Mouse (Mus musculus) intestine, postnatal 0 days (tissue): ENCODE data around the gene Ppfia2. TPM values are rescaled to one million over a fixed set of nuclear protein-coding genes. Genes with fewer than 3 reads are reported as not detected.

ENCODE experiments used
- ATAC-seq: fragments of 200-750 bp; cut with Nextera tagmentation; 2 replicates; pipeline ENCODE4 v1.8.0; 2017; ENCODE audit warnings: mild to moderate bottlenecking, moderate TSS enrichment, moderate library complexity
- H3K27ac ChIP-seq: fragments of 300-500 bp; sonication (generic); 2 replicates; pipeline ENCODE4 v1.5.1; 2014; ENCODE audit warnings: mild to moderate bottlenecking, low read depth, low read length, moderate library complexity
- H3K27me3 ChIP-seq: fragments of 300-500 bp; sonication (generic); replicated peaks from 2 replicates; pipeline ENCODE4 v1.6.1; 2014; ENCODE audit warnings: low read length, mixed read lengths; ENCODE audit not compliant: control insufficient read depth, insufficient read depth
- H3K36me3 ChIP-seq: fragments of 300-500 bp; sonication (generic); 2 replicates; pipeline ENCODE4 v1.6.1; 2014; ENCODE audit warnings: mild to moderate bottlenecking, moderate library complexity; ENCODE audit not compliant: control insufficient read depth, insufficient read depth
- H3K4me1 ChIP-seq: fragments of 300-500 bp; sonication (generic); replicated peaks from 2 replicates; pipeline ENCODE4 v1.6.1; 2014; ENCODE audit warnings: antibody characterized with exemption, low read length, mixed read lengths; ENCODE audit not compliant: control insufficient read depth, insufficient read depth
- H3K4me2 ChIP-seq: fragments of 300-500 bp; sonication (generic); replicated peaks from 2 replicates; pipeline ENCODE4 v1.6.1; 2014; ENCODE audit warnings: low read depth, mild to moderate bottlenecking, moderate library complexity
- H3K4me3 ChIP-seq: fragments of 300-500 bp; sonication (generic); 2 replicates; pipeline ENCODE4 v1.5.1; 2014; ENCODE audit warnings: low read depth, low read length
- H3K9ac ChIP-seq: fragments of 300-500 bp; sonication (generic); 2 replicates; pipeline ENCODE4 v1.6.1; 2014; ENCODE audit warnings: mild to moderate bottlenecking, low read depth, low read length
- H3K9me3 ChIP-seq: fragments of 300-500 bp; sonication (generic); 2 replicates; pipeline ENCODE4 v1.6.1; 2016; ENCODE audit warnings: mixed run types; ENCODE audit not compliant: control insufficient read depth
- CTCF ChIP-seq: sonication (generic); IDR thresholded peaks from 2 replicates; pipeline ENCODE4 v1.5.1; 2016; ENCODE audit warnings: low read depth, mild to moderate bottlenecking, control low read depth, antibody characterized with exemption, moderate library complexity
- WGBS: fragments of 180-500 bp; shearing (Covaris S2); extraction: QIAGEN DNeasy Blood & Tissue Kit; methylation state at CpG from one replicate; pipeline ENCODE4 v1.1.7; 2014; 5-methylcytosine and 5-hydroxymethylcytosine counted together
- polyA plus RNA-seq: library from polyadenylated mRNA; unstranded; fragments of >200 nt; fragmentation: Nextera tagmentation; extraction: Ambion mirVana; gene quantifications from 2 replicates; pipeline ENCODE4 v1.2.1, GENCODE M21; 2015

The Ppfia2 gene
- polyA plus RNA-seq, 1 experiment from 2014 or later: 0.60 TPM

DNA sequence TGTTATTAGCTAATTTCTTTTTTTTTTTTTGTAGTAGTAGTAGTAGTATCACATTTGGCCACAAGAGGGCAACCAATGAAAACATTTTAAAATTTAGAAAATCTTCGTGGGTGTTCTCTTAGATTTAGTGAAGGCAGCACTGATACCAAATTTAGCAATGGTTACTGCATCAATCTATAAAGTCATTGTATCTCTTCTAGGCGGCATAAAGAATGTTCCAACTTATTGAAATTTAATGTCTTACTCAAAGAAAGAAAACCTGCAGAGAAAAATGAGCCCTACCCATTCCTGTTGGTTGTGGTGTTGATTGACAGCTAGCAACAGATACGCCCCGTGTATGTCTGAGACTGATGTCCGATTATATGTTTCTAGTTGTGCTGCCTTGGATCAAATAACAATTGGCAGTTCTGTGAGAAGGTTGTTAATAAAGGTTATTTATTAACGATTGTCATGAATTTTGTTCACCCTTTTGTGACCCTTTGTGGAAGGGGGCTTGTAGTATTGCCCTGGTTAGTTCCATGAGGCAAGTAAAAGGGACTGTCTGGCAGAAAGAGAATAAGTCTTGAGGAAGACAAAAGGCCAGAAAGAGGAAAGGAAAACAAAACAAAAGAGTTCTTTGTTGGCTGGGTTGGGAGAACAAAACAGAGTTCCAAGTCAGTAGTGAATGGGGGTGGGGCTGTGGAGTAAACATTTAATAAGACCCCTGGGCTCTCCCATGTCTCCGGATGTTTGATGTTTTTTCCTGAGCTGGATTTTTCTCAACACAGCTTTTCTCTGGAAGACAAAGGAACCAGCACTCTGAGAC is 139.2 kb downstream of the Ppfia2 start:
- H3K27me3 ChIP-seq: no peaks in the 10 kb centered on the region
- no peaks in the 10 kb centered on the region for H3K9me3 ChIP-seq
- no peaks in the 10 kb centered on the region for H3K4me1 ChIP-seq
- H3K4me2 ChIP-seq: no peak overlapping the region; the same call in 1 of the 2 replicates
- no peak overlapping the region for H3K9ac ChIP-seq
- TF ChIP-seq CTCF: peak; percentile 54
- H3K4me3 ChIP-seq: no peak overlapping the region
- H3K27ac ChIP-seq: no peak overlapping the region
- WGBS: 20% methylated on average over 7 of the region's 7 CpGs
- H3K36me3 ChIP-seq: no peaks in the 10 kb centered on the region
- no peak for ATAC-seq

- H3K9me3 ChIP-seq: no peaks in the 10 kb centered on the region
- H3K27me3 ChIP-seq: no peaks in the 10 kb centered on the region
- no peaks in the 10 kb centered on the region for H3K36me3 ChIP-seq
- ATAC-seq: no peak
- no peak overlapping the region for H3K4me3 ChIP-seq
- TF ChIP-seq CTCF: no peak
- H3K4me1 ChIP-seq: no peaks in the 10 kb centered on the region
- WGBS: 77% methylated on average over 3 of the region's 3 CpGs
- H3K4me2 ChIP-seq: no peak overlapping the region
- no peak overlapping the region for H3K9ac ChIP-seq
- H3K27ac ChIP-seq: no peak overlapping the region
Measured at GRCm38 (mm10) chr10:106610222-106610621, 140.1 kb downstream of the Ppfia2 start.

- Histone ChIP-seq H3K4me1 (no peaks in the 10 kb centered on the region), H3K4me2 (no peak overlapping the region), H3K27ac (no peak overlapping the region), H3K36me3 (no peaks in the 10 kb centered on the region), H3K9me3 (no peaks in the 10 kb centered on the region), H3K27me3 (no peaks in the 10 kb centered on the region), H3K4me3 (no peak overlapping the region), H3K9ac (no peak overlapping the region)
- TF ChIP-seq CTCF: no peak
- WGBS: 18% methylated on average over 1 of the region's 1 CpGs
- ATAC-seq: peak; percentile 77
Measured at GRCm38 (mm10) chr10:106618194-106618593, 148.1 kb downstream of the Ppfia2 start.

DNA sequence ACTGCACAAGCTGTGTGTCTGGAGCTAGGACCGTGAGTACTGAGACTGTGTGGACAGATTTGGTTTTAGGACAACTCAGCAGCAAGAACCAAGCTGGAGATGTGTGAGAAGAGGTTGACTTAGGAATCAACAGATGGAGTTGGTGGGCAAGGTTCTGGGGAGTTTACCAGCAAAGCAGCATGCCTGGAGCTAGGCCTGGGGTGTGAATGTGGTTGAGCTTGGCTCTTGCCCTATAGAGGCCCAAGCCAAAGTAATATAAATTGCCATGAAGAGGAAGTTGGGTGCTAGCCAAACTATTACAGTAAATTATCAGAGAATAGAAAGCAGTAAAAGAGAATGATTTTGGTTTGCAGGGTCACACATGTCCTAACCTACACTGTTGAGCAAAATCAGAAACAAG is 150.8 kb downstream of the Ppfia2 start:
- Histone ChIP-seq H3K9me3 (no peaks in the 10 kb centered on the region), H3K4me1 (no peaks in the 10 kb centered on the region), H3K27me3 (no peaks in the 10 kb centered on the region), H3K9ac (no peak overlapping the region), H3K27ac (no peak overlapping the region), H3K36me3 (no peaks in the 10 kb centered on the region), H3K4me2 (no peak overlapping the region), H3K4me3 (no peak overlapping the region)
- WGBS: 89% methylated on average over 1 of the region's 1 CpGs
- TF ChIP-seq CTCF: no peak
- ATAC-seq: peak; percentile 74

DNA sequence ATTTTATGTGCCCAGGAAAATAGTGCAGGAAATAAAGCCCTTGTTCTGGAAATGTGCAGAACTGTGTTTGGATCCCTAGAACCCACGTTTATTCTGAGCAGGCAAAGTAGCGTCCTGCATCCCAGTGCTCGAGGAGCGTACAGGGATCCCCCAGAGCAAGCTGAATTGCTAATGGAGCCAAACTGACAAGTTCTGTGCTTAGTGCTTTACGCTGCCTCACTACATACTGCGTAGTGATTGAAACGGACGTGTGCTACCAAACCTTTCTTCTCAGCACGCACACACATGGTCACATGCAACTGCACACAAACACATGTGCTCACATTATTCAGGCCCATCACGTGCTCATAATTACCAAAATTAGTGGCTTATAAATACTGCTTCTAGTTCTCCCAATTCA is 153.2 kb downstream of the Ppfia2 start:
- Histone ChIP-seq H3K9ac (no peak overlapping the region), H3K4me2 (no peak overlapping the region), H3K4me1 (no peaks in the 10 kb centered on the region), H3K27ac (no peak overlapping the region), H3K9me3 (no peaks in the 10 kb centered on the region), H3K36me3 (no peaks in the 10 kb centered on the region), H3K4me3 (no peak overlapping the region), H3K27me3 (no peaks in the 10 kb centered on the region)
- no peak for ATAC-seq
- WGBS: 86% methylated on average over 10 of the region's 10 CpGs
- no peak for TF ChIP-seq CTCF

DNA sequence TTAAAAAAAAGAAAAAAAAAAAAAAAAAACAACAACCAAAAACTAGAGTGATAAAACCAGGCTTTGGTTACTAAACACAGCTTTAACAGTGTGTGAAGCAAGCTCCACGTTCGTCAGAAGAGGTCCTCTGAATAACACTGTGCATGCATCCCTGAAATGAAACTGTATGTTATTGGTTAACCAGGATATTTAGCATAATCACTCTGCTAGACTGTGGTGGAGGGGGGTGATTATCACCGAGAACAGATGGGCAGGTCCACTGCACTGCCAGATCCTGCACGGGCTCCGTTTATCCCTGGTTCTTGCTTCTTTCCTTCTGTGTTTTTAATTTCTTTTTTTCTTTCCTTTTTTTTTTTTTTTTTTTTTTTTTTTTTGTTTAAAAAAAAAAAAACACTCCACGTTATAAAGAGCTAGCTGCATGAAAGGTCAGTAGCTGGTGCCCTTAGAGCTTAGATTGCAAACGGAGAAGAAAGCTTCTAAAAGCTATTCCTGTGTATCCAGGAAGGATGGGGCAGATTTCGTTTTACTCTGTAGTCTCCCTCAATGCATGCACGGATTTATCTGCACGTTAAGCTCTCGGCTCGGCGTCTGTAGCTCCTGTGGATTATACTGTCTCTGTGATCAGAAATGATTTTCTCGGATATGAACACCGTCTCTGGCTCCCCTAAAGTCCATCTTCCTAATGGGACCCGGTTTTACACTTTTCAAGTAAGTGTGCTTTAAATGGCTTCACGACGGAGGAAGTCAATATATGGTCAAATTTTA is 162.2 kb downstream of the Ppfia2 start:
- 37% methylated on average over 18 of the region's 18 CpGs for WGBS
- TF ChIP-seq CTCF: no peak
- Histone ChIP-seq H3K9me3 (no peaks in the 10 kb centered on the region), H3K36me3 (no peaks in the 10 kb centered on the region), H3K4me1 (no peaks in the 10 kb centered on the region), H3K27ac (no peak overlapping the region), H3K4me2 (peak overlapping the region; percentile 45), H3K4me3 (peak overlapping the region; percentile 16; the same call in 1 of the 2 replicates), H3K9ac (no peak overlapping the region), H3K27me3 (no peaks in the 10 kb centered on the region)
- ATAC-seq: no peak
